Mouse (Mus musculus): Measurements from ENCODE around the gene Kcnj12. TPM values are rescaled to one million over a fixed set of nuclear protein-coding genes. Genes with fewer than 3 reads are reported as not detected.

Gene Kcnj12
- polyA plus RNA-seq, 1 experiment from 2014 or later = 7.8 TPM

GRCm38 (mm10) chr11:61027160-61027559, 4.8 kb downstream of the Kcnj12 start:
- 56% methylated on average over 4 of the region's 4 CpGs for WGBS
- Histone ChIP-seq H3K9me3 (no peaks in the 10 kb centered on the region), H3K4me3 (no peak overlapping the region), H3K4me1 (replicated peaks) (peaks cover 60% of the 10 kb centered on the region), H3K27me3 (peaks cover 40% of the 10 kb centered on the region), H3K9ac (no peak overlapping the region), H3K4me2 (no peak overlapping the region), H3K36me3 (no peaks in the 10 kb centered on the region), H3K27ac (replicated peaks) (peak overlapping the region; percentile 46; the same call in 1 of the 2 replicates)
- peak; percentile 54; the same call in 1 of the 2 replicates for ATAC-seq (ENCODE audit: low read depth)

DNA sequence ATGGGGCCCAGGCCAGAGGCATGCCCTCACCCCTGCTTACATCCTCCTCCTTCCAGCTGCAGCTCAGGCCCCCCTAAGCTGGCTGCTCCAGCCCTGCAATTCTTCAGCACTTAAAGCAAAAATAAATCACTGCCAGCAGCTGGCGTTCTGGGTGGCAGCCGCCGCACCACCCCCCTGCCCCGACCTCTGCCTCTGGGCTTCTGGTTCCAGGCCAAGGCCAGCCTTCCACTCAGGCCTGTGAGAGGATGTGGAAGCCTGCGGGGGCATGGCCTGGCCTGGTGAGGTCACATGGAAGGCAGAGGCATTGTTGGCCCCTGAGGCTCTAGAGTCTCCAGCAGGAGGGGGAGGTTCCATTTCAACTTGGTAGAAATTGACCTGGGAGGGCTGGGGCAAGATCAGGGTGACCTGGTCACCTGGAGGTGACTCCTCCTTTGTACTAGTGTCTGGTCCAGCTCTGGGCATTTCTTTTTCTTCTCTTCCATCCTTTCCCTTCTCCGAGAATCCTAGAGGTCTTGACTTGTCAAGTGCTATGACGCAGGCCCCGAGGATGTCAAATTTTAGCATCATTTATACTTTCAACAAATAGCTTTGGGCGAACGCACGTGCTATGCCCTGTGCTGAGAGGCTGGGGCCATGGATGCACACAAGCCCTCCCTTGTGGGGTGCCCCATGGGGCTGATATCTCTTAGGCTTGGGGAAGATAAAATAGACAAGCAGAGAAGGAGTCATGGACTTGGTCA, 6.0 kb downstream of the Kcnj12 start:
- no peak for ATAC-seq (ENCODE audit: low read depth)
- 53% methylated on average over 11 of the region's 11 CpGs for WGBS
- H3K4me2 ChIP-seq = no peak overlapping the region
- peaks cover 48% of the 10 kb centered on the region for H3K4me1 ChIP-seq (replicated peaks)
- H3K27me3 ChIP-seq = peaks cover 27% of the 10 kb centered on the region
- H3K4me3 ChIP-seq = no peak overlapping the region
- H3K36me3 ChIP-seq = no peaks in the 10 kb centered on the region
- no peak overlapping the region for H3K27ac ChIP-seq (replicated peaks)
- H3K9ac ChIP-seq = 0 out of 2 replicates have a peak overlapping the region, but pooled peaks have one; percentile 32
- no peaks in the 10 kb centered on the region for H3K9me3 ChIP-seq

GRCm38 (mm10) chr11:61029116-61029740, 6.9 kb downstream of the Kcnj12 start:
- Histone ChIP-seq H3K27me3 (peaks cover 19% of the 10 kb centered on the region), H3K36me3 (no peaks in the 10 kb centered on the region), H3K9ac (no peak overlapping the region), H3K27ac (replicated peaks) (no peak overlapping the region), H3K9me3 (no peaks in the 10 kb centered on the region), H3K4me3 (no peak overlapping the region), H3K4me1 (replicated peaks) (peaks cover 45% of the 10 kb centered on the region), H3K4me2 (no peak overlapping the region)
- ATAC-seq (ENCODE audit: low read depth) = no peak
- WGBS = 63% methylated on average over 4 of the region's 4 CpGs

DNA sequence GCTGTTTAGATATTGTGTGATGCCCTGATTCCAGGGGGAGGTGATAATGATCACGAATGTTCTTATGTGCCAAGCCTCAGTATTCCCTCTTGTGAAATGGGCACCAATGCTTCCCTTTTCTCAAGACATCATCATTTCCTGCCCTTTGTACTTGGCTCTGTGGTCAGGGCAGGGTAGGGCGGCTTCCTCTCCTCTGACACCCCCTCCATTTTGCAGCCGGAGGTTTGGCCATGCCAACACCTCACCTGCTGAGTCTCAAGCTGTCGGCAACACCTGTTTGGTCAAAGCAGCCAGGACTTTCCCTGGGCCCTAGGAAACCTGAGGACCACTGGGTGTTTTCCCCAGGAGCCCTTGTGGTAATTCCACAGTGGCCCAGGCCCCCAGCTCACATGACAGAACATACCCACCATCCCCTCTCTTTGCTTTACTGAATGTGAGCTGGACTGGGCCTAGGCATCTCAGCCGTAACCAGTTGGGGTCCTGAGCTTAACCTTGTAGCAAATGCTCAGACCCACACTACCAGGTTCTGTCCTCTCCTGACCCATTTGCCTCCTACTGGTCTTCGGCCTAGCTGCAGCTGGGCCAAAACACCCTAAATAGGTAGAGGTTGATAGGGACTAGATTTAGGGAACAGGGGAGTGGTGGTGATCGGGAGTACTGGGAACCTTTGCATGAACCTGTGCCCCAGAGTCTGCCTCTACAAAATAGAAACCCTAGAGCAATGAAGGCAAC, 7.7 kb downstream of the Kcnj12 start:
- no peak overlapping the region for H3K27ac ChIP-seq (replicated peaks)
- no peak overlapping the region for H3K9ac ChIP-seq
- H3K27me3 ChIP-seq = peaks cover 11% of the 10 kb centered on the region
- WGBS = 91% methylated on average over 7 of the region's 7 CpGs
- no peak for ATAC-seq (ENCODE audit: low read depth)
- H3K36me3 ChIP-seq = no peaks in the 10 kb centered on the region
- no peak overlapping the region for H3K4me3 ChIP-seq
- H3K4me1 ChIP-seq (replicated peaks) = peaks cover 37% of the 10 kb centered on the region
- H3K9me3 ChIP-seq = no peaks in the 10 kb centered on the region
- H3K4me2 ChIP-seq = no peak overlapping the region

DNA sequence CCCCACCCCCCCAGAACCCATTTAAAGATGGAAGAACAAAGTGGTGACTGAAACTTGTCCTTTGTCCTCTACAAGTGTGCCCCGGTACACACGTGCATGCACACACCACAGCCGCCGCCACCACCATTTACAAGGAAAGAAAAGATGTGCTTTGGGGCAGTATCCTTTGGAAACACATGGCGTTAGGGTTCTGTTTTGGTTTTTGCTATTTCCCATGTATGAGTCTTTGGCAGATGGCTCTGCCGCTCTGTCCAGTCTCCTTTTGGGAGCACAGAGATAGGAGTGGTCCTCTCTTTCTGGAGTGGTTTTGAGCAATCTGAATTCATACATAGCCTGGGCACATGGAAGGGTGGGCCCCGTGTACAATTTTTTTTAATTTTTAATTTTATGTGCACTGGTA, 8.8 kb downstream of the Kcnj12 start:
- H3K27ac ChIP-seq (replicated peaks) = no peak overlapping the region
- no peak overlapping the region for H3K4me2 ChIP-seq
- H3K36me3 ChIP-seq = no peaks in the 10 kb centered on the region
- H3K4me3 ChIP-seq = no peak overlapping the region
- H3K4me1 ChIP-seq (replicated peaks) = peaks cover 26% of the 10 kb centered on the region
- H3K9ac ChIP-seq = no peak overlapping the region
- ATAC-seq (ENCODE audit: low read depth) = no peak
- H3K27me3 ChIP-seq = 0 out of 2 replicates have a peak, but pooled peaks cover 5% of the 10 kb centered on the region
- WGBS = 94% methylated on average over 7 of the region's 7 CpGs
- H3K9me3 ChIP-seq = no peaks in the 10 kb centered on the region

DNA sequence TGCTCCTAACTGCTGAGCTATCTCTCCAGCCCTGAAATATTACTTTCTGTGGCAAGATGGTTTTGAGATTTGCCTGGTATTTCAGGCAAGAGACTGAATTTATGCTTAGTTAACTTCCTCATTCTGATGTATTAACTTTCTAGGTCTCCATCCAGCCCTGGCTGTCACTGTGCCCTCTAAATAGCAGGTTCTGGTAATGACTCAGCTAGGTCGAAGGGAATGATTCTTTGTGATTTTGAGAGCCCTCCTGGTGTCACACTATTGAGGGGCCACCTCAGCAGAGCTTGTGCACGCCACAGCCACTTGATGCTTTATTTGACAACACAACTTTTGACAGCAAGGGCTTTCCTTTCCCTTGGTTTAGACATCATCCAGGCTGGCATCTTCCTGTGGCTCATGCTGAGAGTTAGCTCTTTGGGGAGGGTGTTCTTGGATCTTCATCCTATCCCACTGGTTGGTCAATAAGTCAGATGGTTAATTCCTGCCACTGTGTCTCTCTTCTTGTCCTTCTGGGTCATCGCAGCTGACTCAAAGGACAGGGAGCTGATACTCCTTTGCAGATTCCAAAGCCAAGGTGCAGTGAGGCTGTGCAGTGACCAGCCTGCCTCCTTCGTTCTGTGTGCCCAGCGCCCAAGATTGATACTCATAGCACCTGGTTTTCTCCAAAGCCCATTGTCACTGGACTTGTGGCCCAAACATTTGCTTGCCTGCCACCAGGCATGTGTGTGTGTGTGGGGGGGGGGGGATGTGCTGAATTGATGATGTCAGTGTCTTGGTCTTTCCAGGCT, 9.5 kb downstream of the Kcnj12 start:
- no peaks in the 10 kb centered on the region for H3K36me3 ChIP-seq

DNA sequence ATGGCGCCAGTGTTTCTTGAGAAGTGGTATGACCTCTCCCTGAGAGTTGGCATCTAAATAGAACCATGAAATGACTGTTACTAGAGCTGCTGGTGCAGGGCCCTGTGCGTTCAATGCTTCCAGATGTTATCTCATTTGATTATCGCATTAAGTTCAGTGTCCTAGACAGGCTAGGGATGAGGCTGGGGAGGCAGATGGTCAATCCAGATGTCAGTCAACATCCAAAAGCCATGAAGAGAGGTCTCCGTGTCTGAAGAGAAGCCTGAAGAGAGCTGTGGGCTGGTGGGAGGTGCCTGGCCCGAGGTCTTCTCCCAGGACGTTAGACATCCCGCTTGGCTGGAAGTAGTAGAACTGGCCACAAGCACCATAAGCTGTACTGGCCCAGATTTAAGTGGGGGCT, 10.1 kb downstream of the Kcnj12 start:
- no peak overlapping the region for H3K27ac ChIP-seq (replicated peaks)
- no peaks in the 10 kb centered on the region for H3K9me3 ChIP-seq
- H3K4me1 ChIP-seq (replicated peaks) = peaks cover 18% of the 10 kb centered on the region
- no peak overlapping the region for H3K9ac ChIP-seq
- no peaks in the 10 kb centered on the region for H3K36me3 ChIP-seq
- no peak for ATAC-seq (ENCODE audit: low read depth)
- no peak overlapping the region for H3K4me2 ChIP-seq
- H3K27me3 ChIP-seq = no peaks in the 10 kb centered on the region
- H3K4me3 ChIP-seq = no peak overlapping the region
- WGBS = 88% methylated on average over 7 of the region's 7 CpGs

More for the DNA sequence above, 9.5 kb downstream of the Kcnj12 start:
- no peaks in the 10 kb centered on the region for H3K9me3 ChIP-seq
- no peaks in the 10 kb centered on the region for H3K27me3 ChIP-seq
- H3K4me2 ChIP-seq = no peak overlapping the region
- peaks cover 24% of the 10 kb centered on the region for H3K4me1 ChIP-seq (replicated peaks)
- ATAC-seq (ENCODE audit: low read depth) = no peak
- H3K27ac ChIP-seq (replicated peaks) = no peak overlapping the region
- H3K9ac ChIP-seq = no peak overlapping the region
- WGBS = 82% methylated on average over 5 of the region's 5 CpGs
- H3K4me3 ChIP-seq = no peak overlapping the region

DNA sequence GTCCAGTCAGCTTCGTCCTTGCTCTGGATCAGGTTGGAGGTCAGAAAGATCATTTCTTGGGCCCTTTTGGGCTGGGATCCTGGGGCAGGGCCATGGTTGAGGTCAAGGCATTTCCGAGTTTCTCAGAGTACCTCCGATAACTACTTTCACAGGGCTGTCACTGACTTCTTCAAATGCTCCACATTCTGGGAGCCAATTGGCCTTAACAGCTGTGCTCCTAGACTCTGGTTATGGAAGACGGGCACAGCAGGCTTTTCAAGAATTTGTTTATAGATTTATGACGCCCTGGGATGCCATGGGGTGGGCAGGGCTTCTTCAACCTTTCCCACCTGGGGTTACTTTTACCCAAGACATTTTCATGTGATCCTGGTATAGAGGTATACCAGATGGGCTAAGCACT, 10.8 kb downstream of the Kcnj12 start:
- no peaks in the 10 kb centered on the region for H3K27me3 ChIP-seq
- H3K27ac ChIP-seq (replicated peaks) = no peak overlapping the region
- no peaks in the 10 kb centered on the region for H3K9me3 ChIP-seq
- no peaks in the 10 kb centered on the region for H3K36me3 ChIP-seq
- H3K9ac ChIP-seq = no peak overlapping the region
- peaks cover 16% of the 10 kb centered on the region for H3K4me1 ChIP-seq (replicated peaks)
- H3K4me2 ChIP-seq = no peak overlapping the region
- 74% methylated on average over 5 of the region's 5 CpGs for WGBS
- no peak for ATAC-seq (ENCODE audit: low read depth)
- H3K4me3 ChIP-seq = no peak overlapping the region

- no peak overlapping the region for H3K9ac ChIP-seq
- WGBS = 96% methylated on average over 9 of the region's 9 CpGs
- ATAC-seq (ENCODE audit: low read depth) = no peak
- H3K4me2 ChIP-seq = no peak overlapping the region
- H3K27ac ChIP-seq (replicated peaks) = no peak overlapping the region
- peaks cover 10% of the 10 kb centered on the region; the same call in 1 of the 2 replicates for H3K4me1 ChIP-seq (replicated peaks)
- no peak overlapping the region for H3K4me3 ChIP-seq
- H3K36me3 ChIP-seq = no peaks in the 10 kb centered on the region
- H3K9me3 ChIP-seq = no peaks in the 10 kb centered on the region
- no peaks in the 10 kb centered on the region for H3K27me3 ChIP-seq
Observed at GRCm38 (mm10) chr11:61036639-61037038, 14.3 kb downstream of the Kcnj12 start.

DNA sequence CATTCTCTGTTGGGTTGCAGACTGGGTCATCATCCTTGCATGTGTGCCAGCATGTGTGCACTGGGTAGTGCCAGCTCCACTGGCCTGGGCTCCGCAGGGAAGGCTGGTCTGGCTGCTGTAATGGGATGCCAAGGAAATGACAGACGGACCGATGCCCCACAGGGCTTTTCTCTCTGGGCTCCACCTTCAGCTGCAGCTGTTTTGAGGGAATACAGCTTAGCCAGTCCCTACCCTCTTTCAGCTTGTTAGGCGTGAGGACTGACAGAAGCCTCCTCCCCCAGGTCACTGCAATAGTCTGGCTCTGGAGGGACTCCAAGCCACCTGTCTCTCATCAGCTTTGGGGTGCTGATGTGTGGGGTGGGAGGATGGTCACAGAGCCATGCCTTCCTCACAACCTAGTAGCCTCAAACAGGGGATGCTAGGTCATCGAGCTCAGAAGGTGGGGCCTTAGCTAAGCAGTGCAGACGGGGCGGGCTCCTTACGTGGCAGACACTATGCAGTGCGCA, 16.0 kb downstream of the Kcnj12 start:
- Histone ChIP-seq H3K9me3 (no peaks in the 10 kb centered on the region), H3K27ac (replicated peaks) (no peak overlapping the region; the same call in 1 of the 2 replicates), H3K4me2 (no peak overlapping the region), H3K36me3 (no peaks in the 10 kb centered on the region), H3K27me3 (no peaks in the 10 kb centered on the region), H3K9ac (no peak overlapping the region), H3K4me3 (no peak overlapping the region), H3K4me1 (replicated peaks) (peaks cover 26% of the 10 kb centered on the region)
- no peak for ATAC-seq (ENCODE audit: low read depth)
- 76% methylated on average over 9 of the region's 9 CpGs for WGBS

DNA sequence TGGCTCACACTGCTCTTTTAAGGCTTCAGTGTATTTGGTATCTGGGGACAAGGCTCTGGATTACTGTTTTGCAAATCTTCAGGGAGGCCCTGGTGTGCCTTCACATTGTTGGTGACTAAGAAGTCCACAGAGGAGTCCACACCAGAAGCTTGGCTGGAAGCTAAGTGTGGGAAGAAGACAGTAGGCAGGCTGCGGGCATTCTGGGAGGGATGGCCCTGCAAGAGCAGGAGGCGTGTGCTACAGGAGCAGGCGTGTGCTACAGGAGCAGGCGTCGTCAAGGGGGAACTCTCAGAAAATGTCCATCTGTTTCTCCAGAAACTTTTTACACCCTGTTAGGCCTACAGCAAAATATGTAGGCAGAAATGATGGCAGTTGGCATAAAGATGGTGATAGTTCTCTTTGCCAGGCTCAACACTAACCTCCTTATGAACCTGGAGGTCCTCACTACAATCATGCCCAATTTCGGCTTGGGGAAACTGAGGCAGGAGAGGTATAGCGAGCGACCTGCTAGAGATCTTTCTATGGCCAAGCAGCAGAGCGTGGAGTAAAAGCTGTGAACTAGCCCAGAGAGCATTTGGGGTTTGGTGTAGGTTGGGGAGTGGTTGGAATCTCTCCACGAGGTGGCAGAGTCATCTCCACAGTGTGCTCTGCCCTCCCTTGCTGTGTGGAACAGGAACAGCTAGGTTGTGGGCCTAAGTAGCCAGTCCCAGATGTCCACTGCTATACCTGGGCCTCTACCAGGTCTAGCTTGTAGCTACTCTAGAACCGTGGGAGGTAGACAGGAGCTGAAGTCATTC, 18.7 kb downstream of the Kcnj12 start:
- Histone ChIP-seq H3K4me3 (no peak overlapping the region), H3K4me2 (no peak overlapping the region), H3K9me3 (no peaks in the 10 kb centered on the region), H3K36me3 (no peaks in the 10 kb centered on the region), H3K4me1 (replicated peaks) (peaks cover 36% of the 10 kb centered on the region), H3K27me3 (no peaks in the 10 kb centered on the region), H3K9ac (no peak overlapping the region), H3K27ac (replicated peaks) (peak overlapping the region; percentile 74; the same call in 1 of the 2 replicates)
- ATAC-seq (ENCODE audit: low read depth) = no peak
- 83% methylated on average over 11 of the region's 11 CpGs for WGBS

Measured in neural tube, embryonic 13.5 days (tissue).